Mouse (Mus musculus) liver, adult 2 months (tissue): ENCODE results near the gene Gm11492.

ENCODE experiments used
- CTCF ChIP-seq: fragments of 200-500 bp; IDR thresholded peaks from 2 replicates; pipeline ENCODE4 v1.5.1; 2011; ENCODE audit warnings: low read depth, low read length, control low read depth
- POLR2A ChIP-seq: fragments of 200-500 bp; IDR thresholded peaks from 2 replicates; pipeline ENCODE4 v1.6.1; 2011; ENCODE audit warnings: low read length, control low read depth; ENCODE audit not compliant: insufficient read depth; ENCODE audit errors: extremely low read depth

DNA sequence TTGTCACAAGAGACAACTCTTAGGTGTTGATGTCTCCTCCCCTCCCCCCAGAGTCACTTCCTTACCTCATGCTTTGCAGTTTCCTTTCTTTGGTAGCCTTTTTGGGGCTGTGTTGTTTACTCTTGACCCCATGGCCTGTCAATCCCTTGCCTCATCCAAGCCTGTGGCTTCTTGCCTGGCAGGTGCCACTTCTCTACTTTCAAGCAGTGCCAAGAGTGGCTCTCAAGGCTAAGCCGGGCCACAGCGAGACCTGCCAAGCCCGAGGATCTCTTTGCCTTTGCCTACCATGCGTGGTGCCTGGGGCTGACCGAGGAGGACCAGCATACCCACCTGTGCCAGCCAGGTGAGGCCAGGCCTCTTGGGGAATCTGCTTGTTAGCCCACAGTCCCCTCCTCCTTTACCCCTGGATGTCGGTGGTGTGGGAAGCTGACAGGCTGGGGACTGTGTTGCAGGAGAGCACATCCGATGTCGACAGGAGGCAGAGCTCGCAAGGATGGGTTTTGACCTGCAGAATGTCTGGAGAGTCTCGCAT is 33.9 kb downstream of the Gm11492 start:
- TF ChIP-seq CTCF, result no peak
- no peak for TF ChIP-seq POLR2A
